Mouse (Mus musculus): ENCODE measurements around the gene Tmem143. TPM values are rescaled to one million over a fixed set of nuclear protein-coding genes. Genes with fewer than 3 reads are reported as not detected.
"Not testable (repeated sequence)": the region's sequence is repeated elsewhere in the genome, so short reads cannot be mapped to it uniquely, and the experiment has no call there.

Tmem143 gene
- polyA plus RNA-seq, 1 experiment: 2.0 TPM

DNA sequence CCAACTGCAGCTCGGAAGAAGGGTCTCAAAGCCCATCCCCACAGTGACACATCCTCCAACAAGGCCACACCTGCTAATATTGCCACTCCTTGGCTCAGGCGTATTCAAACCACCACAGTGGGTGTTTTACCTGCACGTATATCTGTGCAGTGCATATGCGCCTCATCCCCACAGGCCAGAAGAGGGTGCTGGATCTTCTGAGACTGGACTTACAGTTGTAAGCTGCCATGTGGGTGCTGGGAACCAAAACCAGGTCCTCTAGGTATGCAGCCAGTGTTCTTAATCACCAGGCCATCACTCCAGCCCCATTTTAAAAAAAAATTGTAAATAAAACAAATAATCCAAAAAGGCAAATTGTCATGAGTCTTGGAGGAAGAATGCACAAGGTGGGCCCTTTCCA lies 16.2 kb upstream of the Tmem143 start:
- no peak overlapping the region for H3K4me3 ChIP-seq (replicated peaks)
- H3K9me3 ChIP-seq (ENCODE audit: control insufficient read depth, low read length): peaks cover 3% of the 10 kb centered on the region
- TF ChIP-seq GATA1 (IDR thresholded peaks at IDR 0.05; ENCODE audit: low read length) (no peak), TAL1 (IDR thresholded peaks at IDR 0.05; ENCODE audit: low read length) (no peak)
- peaks cover 93% of the 10 kb centered on the region for H3K36me3 ChIP-seq (ENCODE audit: control insufficient read depth)
- no peaks in the 10 kb centered on the region for H3K27me3 ChIP-seq (ENCODE audit: control insufficient read depth)
- H3K4me1 ChIP-seq (ENCODE audit: control insufficient read depth): peaks cover 3% of the 10 kb centered on the region; the same call in 1 of the 2 replicates

DNA sequence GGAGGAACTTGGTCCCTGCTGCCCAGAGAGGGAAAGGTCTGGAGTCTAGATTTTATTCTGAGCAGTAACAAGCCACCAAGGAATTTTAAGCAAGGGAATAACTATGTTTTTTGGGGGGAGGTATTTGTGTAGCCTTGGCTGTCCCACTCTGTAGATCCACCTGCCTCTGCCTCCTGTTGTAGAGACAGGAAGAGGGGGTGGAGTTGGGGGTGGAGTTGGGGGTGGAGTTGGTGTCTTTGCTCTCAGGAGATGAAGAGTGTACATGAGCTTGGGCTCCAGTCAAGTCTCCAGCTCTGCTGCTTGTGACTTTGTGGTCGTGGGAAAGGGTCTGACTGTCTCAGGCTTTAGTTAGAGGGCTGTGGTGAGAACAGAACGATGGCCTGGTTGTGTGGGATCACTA lies 15.7 kb upstream of the Tmem143 start:
- Histone ChIP-seq H3K4me1 (ENCODE audit: control insufficient read depth) (0 out of 2 replicates have a peak, but pooled peaks cover 2% of the 10 kb centered on the region), H3K27me3 (ENCODE audit: control insufficient read depth) (no peaks in the 10 kb centered on the region), H3K36me3 (ENCODE audit: control insufficient read depth) (peaks cover 92% of the 10 kb centered on the region), H3K9me3 (ENCODE audit: control insufficient read depth, low read length) (peaks cover 3% of the 10 kb centered on the region), H3K4me3 (replicated peaks) (no peak overlapping the region)
- TF ChIP-seq TAL1 (IDR thresholded peaks at IDR 0.05; ENCODE audit: low read length) (no peak), GATA1 (IDR thresholded peaks at IDR 0.05; ENCODE audit: low read length) (no peak)

DNA sequence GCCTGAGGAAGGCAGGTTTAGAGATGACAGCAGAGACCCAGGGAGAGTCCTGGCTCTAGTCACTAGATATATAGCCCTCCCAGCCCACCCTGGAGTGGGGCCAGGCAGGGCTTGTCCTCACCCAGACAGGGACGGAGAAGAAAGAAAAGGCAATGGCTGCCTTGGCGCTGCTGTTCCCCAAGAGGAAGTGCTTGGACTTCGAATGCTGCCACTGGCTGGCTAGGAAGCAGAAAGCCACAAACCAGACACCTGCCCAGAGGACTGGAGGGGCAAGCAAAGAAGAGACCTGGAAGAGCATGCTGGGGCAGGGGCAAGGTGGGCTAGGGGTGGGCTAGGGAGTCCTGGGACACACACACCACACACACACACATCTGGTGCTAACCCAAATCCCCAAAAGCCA lies 9.5 kb upstream of the Tmem143 start:
- no peaks in the 10 kb centered on the region for H3K9me3 ChIP-seq (ENCODE audit: control insufficient read depth, low read length)
- H3K27me3 ChIP-seq (ENCODE audit: control insufficient read depth): no peaks in the 10 kb centered on the region
- TF ChIP-seq TAL1 (IDR thresholded peaks at IDR 0.05; ENCODE audit: low read length) (no peak), GATA1 (IDR thresholded peaks at IDR 0.05; ENCODE audit: low read length) (no peak)
- no peaks in the 10 kb centered on the region for H3K4me1 ChIP-seq (ENCODE audit: control insufficient read depth)
- H3K4me3 ChIP-seq (replicated peaks): no peak overlapping the region
- H3K36me3 ChIP-seq (ENCODE audit: control insufficient read depth): peaks cover 35% of the 10 kb centered on the region

DNA sequence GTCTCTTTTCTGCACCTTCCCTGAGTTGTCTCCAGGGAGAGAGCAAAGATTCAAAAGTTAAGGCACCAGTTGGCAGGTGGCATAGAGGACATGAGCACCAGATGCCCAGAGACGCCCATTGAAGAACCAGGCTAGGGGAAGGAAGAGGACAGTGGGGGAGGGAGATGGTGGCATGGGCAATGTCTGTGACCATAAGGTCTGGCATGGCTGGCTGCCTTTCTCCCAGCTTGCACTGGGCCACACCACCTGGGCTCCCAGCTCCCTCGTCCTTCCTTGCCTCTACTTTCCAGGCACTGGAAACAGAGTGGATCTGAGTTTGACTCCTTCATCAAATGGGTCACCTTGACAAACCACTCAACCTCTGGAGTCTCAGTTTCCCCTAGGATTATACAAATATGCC lies 4.1 kb upstream of the Tmem143 start:
- Histone ChIP-seq H3K9me3 (ENCODE audit: control insufficient read depth, low read length) (peaks cover 2% of the 10 kb centered on the region; the same call in 1 of the 2 replicates), H3K27me3 (ENCODE audit: control insufficient read depth) (peaks cover 2% of the 10 kb centered on the region; the same call in 1 of the 2 replicates), H3K36me3 (ENCODE audit: control insufficient read depth) (no peaks in the 10 kb centered on the region), H3K4me3 (replicated peaks) (no peak overlapping the region), H3K4me1 (ENCODE audit: control insufficient read depth) (peaks cover 21% of the 10 kb centered on the region)
- TF ChIP-seq TAL1 (IDR thresholded peaks at IDR 0.05; ENCODE audit: low read length) (no peak), GATA1 (IDR thresholded peaks at IDR 0.05; ENCODE audit: low read length) (no peak)

DNA sequence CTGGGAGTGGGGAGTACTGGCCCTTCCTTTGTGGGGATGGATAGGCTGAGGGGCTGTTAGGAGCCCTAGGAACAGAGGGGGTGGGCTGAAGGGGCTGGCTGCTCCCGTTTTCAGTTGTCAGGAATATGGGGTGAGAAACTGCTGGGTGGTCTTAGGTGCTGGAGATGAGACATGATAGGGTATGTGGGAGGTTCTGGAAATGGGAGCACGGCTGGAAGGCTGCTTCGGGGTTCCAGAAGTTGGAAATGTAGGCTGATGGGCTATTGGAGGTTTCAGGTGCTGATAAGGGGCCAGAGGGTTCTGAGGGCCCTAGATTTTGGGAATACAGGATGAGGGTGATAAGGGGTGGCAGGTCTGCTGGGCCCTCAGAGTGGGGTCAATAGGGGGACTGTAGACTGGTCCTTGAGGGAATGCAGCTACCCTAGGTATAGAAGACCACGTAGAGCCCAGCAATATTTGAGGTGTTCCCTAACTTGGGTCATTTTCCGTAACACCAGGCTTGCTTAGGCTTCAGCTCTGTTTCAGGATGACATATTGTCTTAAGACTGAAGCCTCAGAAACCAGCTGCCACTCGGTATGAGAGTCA lies 717 bp upstream of the Tmem143 start:
- Histone ChIP-seq H3K4me1 (ENCODE audit: control insufficient read depth) (peaks cover 29% of the 10 kb centered on the region), H3K36me3 (ENCODE audit: control insufficient read depth) (no peaks in the 10 kb centered on the region; the same call in 1 of the 2 replicates), H3K9me3 (ENCODE audit: control insufficient read depth, low read length) (peaks cover 2% of the 10 kb centered on the region; the same call in 1 of the 2 replicates), H3K4me3 (replicated peaks) (peak overlapping the region; percentile 65), H3K27me3 (ENCODE audit: control insufficient read depth) (peaks cover 2% of the 10 kb centered on the region; the same call in 1 of the 2 replicates)
- no peak for TF ChIP-seq TAL1 (IDR thresholded peaks at IDR 0.05; ENCODE audit: low read length)
- no peak for TF ChIP-seq GATA1 (IDR thresholded peaks at IDR 0.05; ENCODE audit: low read length)

DNA sequence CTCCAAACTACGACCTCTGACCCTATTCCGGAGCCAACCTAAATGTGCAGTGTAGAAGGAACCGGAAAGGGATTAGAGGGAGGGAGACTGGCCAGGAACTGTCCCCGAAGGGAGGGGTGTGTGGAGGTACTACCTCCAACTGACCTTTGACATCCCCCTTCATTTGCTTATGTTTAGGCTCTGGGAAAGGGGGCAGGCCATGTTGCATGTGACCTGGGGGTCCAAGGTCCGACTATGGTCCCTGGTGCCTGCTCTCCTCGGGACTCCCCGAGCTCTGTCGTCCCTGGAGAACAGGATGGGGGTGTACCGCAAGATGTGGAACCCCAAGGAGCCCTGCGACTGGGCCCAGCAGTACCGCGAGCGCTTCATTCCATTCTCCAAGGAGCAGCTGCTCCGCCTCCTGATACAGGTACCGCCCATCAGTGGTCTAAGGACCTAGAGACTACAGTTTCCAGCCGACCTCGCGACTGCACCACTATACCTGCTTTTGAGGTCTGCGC lies 567 bp downstream of the Tmem143 start:
- Histone ChIP-seq H3K4me3 (replicated peaks) (peak overlapping the region; percentile 65), H3K9me3 (ENCODE audit: control insufficient read depth, low read length) (peaks cover 2% of the 10 kb centered on the region; the same call in 1 of the 2 replicates), H3K36me3 (ENCODE audit: control insufficient read depth) (no peaks in the 10 kb centered on the region; the same call in 1 of the 2 replicates), H3K27me3 (ENCODE audit: control insufficient read depth) (peaks cover 2% of the 10 kb centered on the region; the same call in 1 of the 2 replicates), H3K4me1 (ENCODE audit: control insufficient read depth) (peaks cover 35% of the 10 kb centered on the region)
- TF ChIP-seq TAL1 (IDR thresholded peaks at IDR 0.05; ENCODE audit: low read length): no peak
- TF ChIP-seq GATA1 (IDR thresholded peaks at IDR 0.05; ENCODE audit: low read length): no peak

DNA sequence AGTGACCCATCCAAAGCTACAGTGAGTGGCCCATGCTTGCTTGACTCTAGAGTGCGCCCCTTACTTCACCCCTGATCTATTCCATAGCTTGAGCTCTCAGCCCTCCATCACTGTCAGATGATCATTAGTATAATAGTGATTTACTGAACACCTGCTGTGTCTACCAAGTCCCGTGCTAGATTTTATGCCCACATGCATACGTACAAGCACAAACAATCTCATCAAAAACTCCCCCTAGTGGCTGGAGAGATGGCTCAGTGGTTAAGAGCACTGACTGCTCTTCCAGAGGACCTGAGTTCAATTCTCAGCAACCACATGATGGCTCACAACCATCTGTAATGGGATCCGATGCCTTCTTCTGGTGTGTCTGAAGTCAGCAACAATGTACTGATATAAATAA lies 1.4 kb downstream of the Tmem143 start:
- peak overlapping the region; percentile 65 for H3K4me3 ChIP-seq (replicated peaks)

DNA sequence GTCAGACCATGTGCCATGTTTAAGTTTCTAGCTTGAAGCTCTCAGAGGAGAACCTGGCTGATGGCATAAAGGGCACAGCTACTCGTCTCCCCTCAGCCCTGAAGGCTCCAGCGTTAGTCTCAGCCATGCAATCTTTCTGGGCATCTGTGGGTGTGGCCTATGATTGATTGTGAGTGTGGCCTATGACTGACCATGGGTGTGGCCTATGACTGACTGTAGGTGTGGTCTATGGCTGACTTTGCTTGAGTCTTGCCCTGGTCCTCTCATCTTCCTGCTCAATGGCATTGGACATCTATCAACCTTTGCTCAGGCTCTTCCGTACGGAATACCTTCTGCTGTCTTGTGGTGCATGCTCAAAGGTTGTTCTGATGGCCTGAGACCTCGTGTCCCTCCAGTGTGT lies 4.8 kb downstream of the Tmem143 start:
- H3K4me3 ChIP-seq (replicated peaks): no peak overlapping the region

More for the DNA sequence above, 1.4 kb downstream of the Tmem143 start:
- H3K9me3 ChIP-seq (ENCODE audit: control insufficient read depth, low read length); H3K36me3 ChIP-seq (ENCODE audit: control insufficient read depth); H3K27me3 ChIP-seq (ENCODE audit: control insufficient read depth): not testable (repeated sequence)
- H3K4me1 ChIP-seq (ENCODE audit: control insufficient read depth): peaks cover 35% of the 10 kb centered on the region

DNA sequence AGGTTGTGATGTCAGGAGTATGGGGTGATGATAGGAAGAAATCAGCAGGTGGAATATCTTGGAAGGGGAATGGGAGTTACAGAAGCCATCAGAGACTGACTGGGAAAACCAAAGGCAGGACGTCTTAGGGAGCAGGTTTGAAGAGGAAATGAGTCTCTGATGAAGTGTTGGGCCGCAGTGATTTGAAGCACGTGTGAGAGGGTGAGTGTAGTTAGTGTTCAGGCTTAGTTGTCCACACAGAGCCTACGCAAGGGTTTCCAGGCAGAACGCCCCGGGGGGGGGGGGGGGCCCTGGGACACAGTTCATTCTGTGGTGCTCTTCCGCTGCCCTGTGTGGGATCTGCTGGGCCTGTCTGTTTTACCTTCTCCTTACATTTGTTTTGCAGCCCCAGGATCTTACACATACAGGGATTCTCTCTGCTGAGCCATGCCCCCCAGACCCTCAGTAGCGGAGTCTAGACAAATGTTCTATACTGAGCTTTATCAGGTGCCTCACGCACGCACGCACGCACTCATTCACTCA lies 5.8 kb downstream of the Tmem143 start:
- peaks cover 14% of the 10 kb centered on the region for H3K4me1 ChIP-seq (ENCODE audit: control insufficient read depth)
- H3K27me3 ChIP-seq (ENCODE audit: control insufficient read depth): no peaks in the 10 kb centered on the region
- peaks cover 11% of the 10 kb centered on the region for H3K9me3 ChIP-seq (ENCODE audit: control insufficient read depth, low read length)
- H3K4me3 ChIP-seq (replicated peaks): no peak overlapping the region
- H3K36me3 ChIP-seq (ENCODE audit: control insufficient read depth): peaks cover 16% of the 10 kb centered on the region
- TF ChIP-seq TAL1 (IDR thresholded peaks at IDR 0.05; ENCODE audit: low read length) (no peak), GATA1 (IDR thresholded peaks at IDR 0.05; ENCODE audit: low read length) (no peak)

More for the DNA sequence above, 4.8 kb downstream of the Tmem143 start:
- Histone ChIP-seq H3K4me1 (ENCODE audit: control insufficient read depth) (peaks cover 22% of the 10 kb centered on the region), H3K27me3 (ENCODE audit: control insufficient read depth) (no peaks in the 10 kb centered on the region), H3K9me3 (ENCODE audit: control insufficient read depth, low read length) (peaks cover 11% of the 10 kb centered on the region), H3K36me3 (ENCODE audit: control insufficient read depth) (peaks cover 10% of the 10 kb centered on the region)
- TF ChIP-seq TAL1 (IDR thresholded peaks at IDR 0.05; ENCODE audit: low read length) (no peak), GATA1 (IDR thresholded peaks at IDR 0.05; ENCODE audit: low read length) (peak; percentile 19; the same call in 1 of the 2 replicates)

Measured in erythroblast, embryonic 14.5 days (primary cell).